Mouse (Mus musculus) left cerebral cortex, postnatal 14 days (tissue): ENCODE data around the gene Nlrc5. TPM values are rescaled to one million over a fixed set of nuclear protein-coding genes. Genes with fewer than 3 reads are reported as not detected.

Experiments
- microRNA-seq, 2 experiments: library from miRNA; unstranded; fragments of <30 nt; microRNA quantifications; one replicate each; pipeline ENCODE4 v1.2.0; 2022
- total RNA-seq, 2 experiments: library from RNA; stranded (reverse); gene quantifications; 2 replicates each; pipeline ENCODE4 v1.2.3; 2021

Nlrc5 gene
- total RNA-seq, 2 experiments from 2014 or later = 0.24 to 0.30 TPM

Small RNAs within 50 kb of the gene (microRNA-seq; reads per million reads assigned to microRNA genes)
- gene Mir7072 = 0 reads per million in 2 experiments

Other genes starting within 250 kb of the Nlrc5 start
- gene Nup93, start 219.8 kb upstream of the Nlrc5 start, total RNA-seq = 10 to 100 TPM; 46.6 to 52.8 TPM
- gene Slc12a3, start 105.2 kb upstream of the Nlrc5 start, total RNA-seq = under 1 TPM; 0.36 to 0.51 TPM
- gene Herpud1, start 47.9 kb upstream of the Nlrc5 start, total RNA-seq = 10 to 100 TPM; 48.8 to 60.8 TPM
- 10 to 100 TPM; 23.3 to 27.0 TPM for gene Cpne2, start 98.6 kb downstream of the Nlrc5 start, total RNA-seq
- 10 to 100 TPM; 30.3 to 30.9 TPM for gene Rspry1, start 167.6 kb downstream of the Nlrc5 start, total RNA-seq
- 10 to 100 TPM; 33.9 to 38.6 TPM for gene Fam192a, start 167.6 kb downstream of the Nlrc5 start, total RNA-seq
- 100 to 1,000 TPM; 155 to 165 TPM for gene Arl2bp, start 232.2 kb downstream of the Nlrc5 start, total RNA-seq